Mouse (Mus musculus): Measurements from ENCODE around the gene Strbp. TPM values are rescaled to one million over a fixed set of nuclear protein-coding genes. Genes with fewer than 3 reads are reported as not detected.

Strbp gene
- polyA plus RNA-seq, 1 experiment from 2014 or later: 42.4 TPM

DNA sequence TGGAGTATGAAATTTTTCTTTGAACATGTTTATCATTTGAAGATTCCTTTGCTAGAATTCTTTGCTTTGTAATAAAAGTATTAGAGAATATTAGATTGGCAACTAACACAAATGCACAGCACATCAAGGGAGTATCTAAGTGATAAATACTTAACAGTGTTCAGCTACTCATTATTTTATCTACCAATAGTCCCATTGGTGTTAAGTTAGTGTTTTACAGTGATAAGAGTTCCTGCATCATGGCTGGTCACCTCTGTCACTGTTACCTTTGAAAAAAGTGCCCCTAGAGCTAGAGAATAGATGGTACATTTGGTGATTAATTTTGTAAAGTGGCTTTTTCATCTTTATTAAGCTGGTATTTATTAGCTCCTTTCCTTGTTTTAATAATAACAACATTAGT lies 217.3 kb downstream of the Strbp start:
- no peaks in the 10 kb centered on the region for H3K27me3 ChIP-seq (ENCODE audit: control insufficient read depth, insufficient read depth, low read length)
- ATAC-seq (ENCODE audit: insufficient number of reproducible peaks, insufficient read depth, low FRiP score, low read depth): no peak
- peaks cover 44% of the 10 kb centered on the region for H3K36me3 ChIP-seq (ENCODE audit: control insufficient read depth, insufficient read depth, low read length)
- no peak overlapping the region for H3K9ac ChIP-seq (replicated peaks; ENCODE audit: low read depth, low read length)
- H3K27ac ChIP-seq (ENCODE audit: low read length): no peak overlapping the region
- no peaks in the 10 kb centered on the region for H3K9me3 ChIP-seq (ENCODE audit: control insufficient read depth, low read depth, low read length)
- H3K4me2 ChIP-seq (replicated peaks; ENCODE audit: low read depth, low read length): no peak overlapping the region
- no peaks in the 10 kb centered on the region for H3K4me1 ChIP-seq (ENCODE audit: control insufficient read depth, insufficient read depth, low read length)
- H3K4me3 ChIP-seq (ENCODE audit: low read depth, low read length): no peak overlapping the region

DNA sequence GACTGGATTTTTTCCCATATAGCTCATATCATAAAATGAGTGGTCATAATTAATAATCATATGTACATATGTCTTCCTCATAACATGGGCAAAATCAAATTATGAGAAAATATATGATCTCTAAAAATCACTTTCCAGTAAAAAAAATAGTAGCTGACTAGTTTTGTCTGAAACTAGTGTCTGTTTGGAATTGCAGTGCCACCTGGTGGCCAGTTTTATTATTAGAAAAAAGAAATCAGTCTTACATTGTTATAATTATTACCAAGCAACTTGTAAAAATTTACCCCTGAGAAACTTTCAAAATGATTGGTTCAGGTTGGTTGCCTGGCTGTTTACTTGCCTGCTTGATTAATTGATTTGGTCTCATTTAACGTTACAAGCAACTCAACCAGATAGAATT lies 218.3 kb downstream of the Strbp start:
- 71% methylated on average over 1 of the region's 1 CpGs for WGBS
- ATAC-seq (ENCODE audit: insufficient number of reproducible peaks, insufficient read depth, low FRiP score, low read depth): no peak
- no peak overlapping the region for H3K4me2 ChIP-seq (replicated peaks; ENCODE audit: low read depth, low read length)

DNA sequence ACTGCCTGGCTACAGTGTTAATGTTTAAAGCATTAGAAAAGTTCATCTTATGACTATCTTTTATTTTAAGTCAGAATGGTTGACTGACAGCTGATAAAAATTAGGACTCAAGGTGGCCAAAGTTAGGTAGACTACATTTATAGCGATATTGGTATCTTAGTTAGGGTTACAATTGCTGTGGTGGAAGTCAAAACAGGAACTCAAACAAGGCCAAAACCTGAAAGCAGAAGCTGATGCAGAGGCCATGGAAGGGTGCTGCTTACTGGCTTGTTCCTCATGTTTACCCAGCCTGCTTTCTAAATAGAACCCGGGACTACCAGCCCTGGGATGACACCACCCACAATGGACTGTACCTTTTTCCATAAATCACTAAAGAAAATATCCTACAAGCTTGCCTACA lies 219.5 kb downstream of the Strbp start:
- H3K36me3 ChIP-seq (ENCODE audit: control insufficient read depth, insufficient read depth, low read length): peaks cover 36% of the 10 kb centered on the region
- H3K27me3 ChIP-seq (ENCODE audit: control insufficient read depth, insufficient read depth, low read length): no peaks in the 10 kb centered on the region
- no peak overlapping the region for H3K27ac ChIP-seq (ENCODE audit: low read length)
- 87% methylated on average over 2 of the region's 2 CpGs for WGBS
- H3K9me3 ChIP-seq (ENCODE audit: control insufficient read depth, low read depth, low read length): no peaks in the 10 kb centered on the region
- H3K4me2 ChIP-seq (replicated peaks; ENCODE audit: low read depth, low read length): no peak overlapping the region
- no peaks in the 10 kb centered on the region for H3K4me1 ChIP-seq (ENCODE audit: control insufficient read depth, insufficient read depth, low read length)
- H3K4me3 ChIP-seq (ENCODE audit: low read depth, low read length): no peak overlapping the region
- ATAC-seq (ENCODE audit: insufficient number of reproducible peaks, insufficient read depth, low FRiP score, low read depth): no peak
- H3K9ac ChIP-seq (replicated peaks; ENCODE audit: low read depth, low read length): no peak overlapping the region

More for the DNA sequence above, 218.3 kb downstream of the Strbp start:
- Histone ChIP-seq H3K4me1 (ENCODE audit: control insufficient read depth, insufficient read depth, low read length) (no peaks in the 10 kb centered on the region), H3K27ac (ENCODE audit: low read length) (no peak overlapping the region), H3K36me3 (ENCODE audit: control insufficient read depth, insufficient read depth, low read length) (peaks cover 44% of the 10 kb centered on the region), H3K9me3 (ENCODE audit: control insufficient read depth, low read depth, low read length) (no peaks in the 10 kb centered on the region), H3K4me3 (ENCODE audit: low read depth, low read length) (no peak overlapping the region), H3K27me3 (ENCODE audit: control insufficient read depth, insufficient read depth, low read length) (no peaks in the 10 kb centered on the region), H3K9ac (replicated peaks; ENCODE audit: low read depth, low read length) (no peak overlapping the region)

- Histone ChIP-seq H3K27ac (ENCODE audit: low read length) (no peak overlapping the region), H3K9me3 (ENCODE audit: control insufficient read depth, low read depth, low read length) (no peaks in the 10 kb centered on the region), H3K27me3 (ENCODE audit: control insufficient read depth, insufficient read depth, low read length) (no peaks in the 10 kb centered on the region), H3K4me1 (ENCODE audit: control insufficient read depth, insufficient read depth, low read length) (no peaks in the 10 kb centered on the region), H3K4me3 (ENCODE audit: low read depth, low read length) (no peak overlapping the region), H3K36me3 (ENCODE audit: control insufficient read depth, insufficient read depth, low read length) (peaks cover 38% of the 10 kb centered on the region), H3K4me2 (replicated peaks; ENCODE audit: low read depth, low read length) (no peak overlapping the region), H3K9ac (replicated peaks; ENCODE audit: low read depth, low read length) (no peak overlapping the region)
- 94% methylated on average over 2 of the region's 2 CpGs for WGBS
- no peak for ATAC-seq (ENCODE audit: insufficient number of reproducible peaks, insufficient read depth, low FRiP score, low read depth)
Observed at GRCm38 (mm10) chr2:37480039-37480438, 223.6 kb downstream of the Strbp start.

- no peak overlapping the region for H3K4me3 ChIP-seq (ENCODE audit: low read depth, low read length)
- no peaks in the 10 kb centered on the region for H3K27me3 ChIP-seq (ENCODE audit: control insufficient read depth, insufficient read depth, low read length)
- no peak for ATAC-seq (ENCODE audit: insufficient number of reproducible peaks, insufficient read depth, low FRiP score, low read depth)
- no peaks in the 10 kb centered on the region for H3K4me1 ChIP-seq (ENCODE audit: control insufficient read depth, insufficient read depth, low read length)
- no peaks in the 10 kb centered on the region for H3K9me3 ChIP-seq (ENCODE audit: control insufficient read depth, low read depth, low read length)
- H3K9ac ChIP-seq (replicated peaks; ENCODE audit: low read depth, low read length): no peak overlapping the region
- peaks cover 38% of the 10 kb centered on the region for H3K36me3 ChIP-seq (ENCODE audit: control insufficient read depth, insufficient read depth, low read length)
- H3K27ac ChIP-seq (ENCODE audit: low read length): no peak overlapping the region
- H3K4me2 ChIP-seq (replicated peaks; ENCODE audit: low read depth, low read length): no peak overlapping the region
Observed at GRCm38 (mm10) chr2:37479559-37479958, 224.1 kb downstream of the Strbp start.

- Histone ChIP-seq H3K4me1 (ENCODE audit: control insufficient read depth, insufficient read depth, low read length) (no peaks in the 10 kb centered on the region), H3K36me3 (ENCODE audit: control insufficient read depth, insufficient read depth, low read length) (peaks cover 12% of the 10 kb centered on the region; the same call in 1 of the 2 replicates), H3K9me3 (ENCODE audit: control insufficient read depth, low read depth, low read length) (no peaks in the 10 kb centered on the region), H3K4me2 (replicated peaks; ENCODE audit: low read depth, low read length) (no peak overlapping the region), H3K27ac (ENCODE audit: low read length) (no peak overlapping the region), H3K27me3 (ENCODE audit: control insufficient read depth, insufficient read depth, low read length) (no peaks in the 10 kb centered on the region), H3K9ac (replicated peaks; ENCODE audit: low read depth, low read length) (no peak overlapping the region), H3K4me3 (ENCODE audit: low read depth, low read length) (no peak overlapping the region)
- 84% methylated on average over 4 of the region's 4 CpGs for WGBS
- no peak for ATAC-seq (ENCODE audit: insufficient number of reproducible peaks, insufficient read depth, low FRiP score, low read depth)
Observed at GRCm38 (mm10) chr2:37466266-37466665, 237.4 kb downstream of the Strbp start.

DNA sequence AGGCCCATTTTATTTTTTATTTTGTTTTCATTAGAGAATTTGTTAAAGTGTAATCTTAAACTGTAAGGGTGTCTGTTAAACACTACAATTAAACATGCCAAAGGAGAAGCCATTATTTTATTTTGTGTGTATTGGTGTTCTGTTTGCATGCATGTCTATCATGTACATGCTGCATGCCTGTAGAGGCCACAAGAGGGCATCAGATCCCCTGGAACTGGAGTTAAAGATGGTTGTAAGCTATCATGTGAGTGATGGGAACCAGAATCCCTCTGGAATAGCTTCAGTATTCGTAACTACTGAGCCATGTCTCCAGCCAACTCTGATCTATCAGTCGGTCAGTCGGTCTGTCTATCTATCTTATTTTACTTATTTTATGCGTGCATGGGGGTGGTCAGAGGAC lies 243.0 kb downstream of the Strbp start:
- Histone ChIP-seq H3K4me2 (replicated peaks; ENCODE audit: low read depth, low read length) (no peak overlapping the region), H3K9ac (replicated peaks; ENCODE audit: low read depth, low read length) (no peak overlapping the region), H3K36me3 (ENCODE audit: control insufficient read depth, insufficient read depth, low read length) (no peaks in the 10 kb centered on the region), H3K4me3 (ENCODE audit: low read depth, low read length) (no peak overlapping the region), H3K4me1 (ENCODE audit: control insufficient read depth, insufficient read depth, low read length) (no peaks in the 10 kb centered on the region), H3K27me3 (ENCODE audit: control insufficient read depth, insufficient read depth, low read length) (no peaks in the 10 kb centered on the region), H3K27ac (ENCODE audit: low read length) (no peak overlapping the region), H3K9me3 (ENCODE audit: control insufficient read depth, low read depth, low read length) (no peaks in the 10 kb centered on the region)
- WGBS: 96% methylated on average over 4 of the region's 4 CpGs
- ATAC-seq (ENCODE audit: insufficient number of reproducible peaks, insufficient read depth, low FRiP score, low read depth): no peak

DNA sequence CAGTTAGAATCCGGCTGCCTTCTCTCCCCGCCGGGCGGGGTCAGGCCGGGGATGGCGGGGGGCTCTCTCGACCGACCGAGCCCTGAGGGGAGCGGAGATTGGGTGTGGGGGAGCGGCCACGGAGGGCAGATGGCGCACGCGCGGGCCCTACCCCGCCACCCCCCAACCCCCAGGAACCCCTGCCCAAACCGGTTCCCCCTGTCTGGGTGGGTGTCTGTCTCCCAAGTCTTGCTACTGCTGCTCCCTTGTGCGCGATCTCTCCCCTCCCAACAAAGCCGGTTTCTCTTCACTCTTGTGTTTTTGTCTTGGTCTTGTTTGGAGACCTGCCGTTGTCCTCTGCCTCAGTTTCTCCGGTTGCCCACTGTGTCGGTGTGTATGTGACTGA lies 251.3 kb downstream of the Strbp start:
- Histone ChIP-seq H3K36me3 (ENCODE audit: control insufficient read depth, insufficient read depth, low read length) (no peaks in the 10 kb centered on the region), H3K27me3 (ENCODE audit: control insufficient read depth, insufficient read depth, low read length) (no peaks in the 10 kb centered on the region), H3K9ac (replicated peaks; ENCODE audit: low read depth, low read length) (peak overlapping the region; percentile 90), H3K27ac (ENCODE audit: low read length) (peak overlapping the region; percentile 86), H3K4me3 (ENCODE audit: low read depth, low read length) (peak overlapping the region; percentile 83), H3K9me3 (ENCODE audit: control insufficient read depth, low read depth, low read length) (no peaks in the 10 kb centered on the region), H3K4me2 (replicated peaks; ENCODE audit: low read depth, low read length) (peak overlapping the region; percentile 84), H3K4me1 (ENCODE audit: control insufficient read depth, insufficient read depth, low read length) (peaks cover 6% of the 10 kb centered on the region)
- ATAC-seq (ENCODE audit: insufficient number of reproducible peaks, insufficient read depth, low FRiP score, low read depth): peak; percentile 91
- WGBS: under 1% methylated on average over 22 of the region's 24 CpGs

DNA sequence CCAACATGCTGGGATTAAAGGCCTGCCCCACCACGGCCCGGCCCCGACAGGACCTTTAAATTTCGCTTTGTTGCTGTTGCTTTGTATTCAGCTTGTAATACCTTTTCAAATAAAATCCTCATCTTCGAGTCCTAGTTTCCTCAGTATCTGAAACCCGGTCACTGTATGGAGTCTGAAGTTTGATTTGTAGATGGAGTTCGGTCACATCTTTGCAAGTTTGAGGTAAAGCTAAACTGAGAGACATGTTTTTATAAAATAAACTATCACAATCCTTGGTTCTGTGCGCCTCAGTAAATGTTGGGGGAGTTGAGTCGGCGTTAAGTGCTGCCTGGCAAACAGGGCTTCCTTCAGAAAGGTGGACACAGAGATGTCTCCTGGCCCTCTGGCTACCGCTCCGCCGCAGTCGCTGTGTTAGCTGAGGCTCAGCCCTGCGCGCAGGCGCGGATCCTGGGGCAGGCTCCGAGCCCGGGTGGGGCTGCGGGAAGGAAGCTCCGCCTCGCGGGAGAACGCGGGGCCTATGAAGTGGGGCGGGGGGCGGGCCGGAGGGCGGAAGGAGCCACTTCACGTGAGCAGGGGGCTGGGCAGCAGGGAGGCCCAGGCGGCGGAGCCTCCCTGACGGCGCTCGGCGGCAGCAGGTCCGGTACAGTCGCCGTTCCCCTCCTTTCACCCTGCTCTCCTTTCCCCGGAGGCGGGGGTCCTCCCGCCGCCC lies 251.8 kb downstream of the Strbp start:
- H3K27ac ChIP-seq (ENCODE audit: low read length): peak overlapping the region; percentile 86
- peak overlapping the region; percentile 90 for H3K9ac ChIP-seq (replicated peaks; ENCODE audit: low read depth, low read length)
- H3K36me3 ChIP-seq (ENCODE audit: control insufficient read depth, insufficient read depth, low read length): no peaks in the 10 kb centered on the region
- H3K27me3 ChIP-seq (ENCODE audit: control insufficient read depth, insufficient read depth, low read length): no peaks in the 10 kb centered on the region
- peak; percentile 98 for ATAC-seq (ENCODE audit: insufficient number of reproducible peaks, insufficient read depth, low FRiP score, low read depth)
- peak overlapping the region; percentile 83 for H3K4me3 ChIP-seq (ENCODE audit: low read depth, low read length)
- H3K9me3 ChIP-seq (ENCODE audit: control insufficient read depth, low read depth, low read length): no peaks in the 10 kb centered on the region
- peaks cover 6% of the 10 kb centered on the region for H3K4me1 ChIP-seq (ENCODE audit: control insufficient read depth, insufficient read depth, low read length)
- H3K4me2 ChIP-seq (replicated peaks; ENCODE audit: low read depth, low read length): peak overlapping the region; percentile 84
- WGBS: 8% methylated on average over 43 of the region's 44 CpGs

Data from stomach, embryonic 14.5 days (tissue).